Mouse (Mus musculus): ENCODE data around the gene Cenpb.
A peak's percentile ranks its signal among the peaks of the same experiment; 100 is the strongest.

Cenpb gene

GRCm38 (mm10) chr2:131163924-131164323 is 15.9 kb downstream of the Cenpb start:
- DNase-seq: no peak

GRCm38 (mm10) chr2:131160671-131161111 is 19.2 kb downstream of the Cenpb start:
- peak in 1 of 2 experiments; percentile 20 for DNase-seq

GRCm38 (mm10) chr2:131159938-131160581 is 19.8 kb downstream of the Cenpb start, which contains the start of gene 1700037H04Rik:
Gene 1700037H04Rik (minus strand): TSS chr2:131160081.
- DNase-seq: peak; percentile 99

DNA sequence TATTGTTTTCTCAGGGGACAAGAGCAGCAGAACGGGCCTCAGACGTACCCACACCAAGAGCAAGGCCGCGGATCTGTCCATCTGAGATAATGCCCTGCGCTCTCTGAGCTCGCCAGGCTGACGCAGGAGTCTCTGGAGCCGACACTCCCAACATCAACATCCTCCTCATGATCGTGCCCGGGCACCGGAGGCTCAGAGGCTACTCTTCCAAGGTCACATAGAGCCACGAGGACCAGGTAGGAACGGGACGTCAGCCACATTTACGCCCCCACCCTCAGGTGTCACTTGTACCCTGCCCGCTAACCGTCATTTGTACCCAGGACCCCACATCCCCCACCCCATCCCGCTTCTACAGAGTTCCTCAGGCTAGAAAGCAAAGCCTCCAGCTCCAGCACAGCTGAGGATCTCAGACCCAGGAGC is 20.4 kb downstream of the Cenpb start:
- no peak for DNase-seq

DNA sequence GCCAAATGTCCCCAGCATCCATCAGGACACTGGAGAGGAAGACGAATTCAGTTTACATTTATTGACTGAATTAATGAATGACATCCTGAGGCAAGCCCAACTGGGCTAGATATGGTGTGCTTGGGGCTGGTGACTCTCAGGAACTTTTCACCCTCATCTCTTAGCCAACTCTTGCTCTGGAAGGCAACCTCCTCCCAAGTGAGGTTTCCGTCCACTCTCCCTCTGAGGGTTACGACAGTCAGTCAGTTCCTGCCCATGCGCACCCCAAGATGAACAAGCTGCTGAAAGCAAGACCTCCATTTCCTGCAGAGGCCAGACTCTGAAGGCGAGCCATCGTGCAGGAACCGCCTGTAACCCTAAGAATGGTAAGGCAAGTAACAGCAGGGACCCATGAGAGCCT is 22.9 kb downstream of the Cenpb start:
- DNase-seq: no peak

DNA sequence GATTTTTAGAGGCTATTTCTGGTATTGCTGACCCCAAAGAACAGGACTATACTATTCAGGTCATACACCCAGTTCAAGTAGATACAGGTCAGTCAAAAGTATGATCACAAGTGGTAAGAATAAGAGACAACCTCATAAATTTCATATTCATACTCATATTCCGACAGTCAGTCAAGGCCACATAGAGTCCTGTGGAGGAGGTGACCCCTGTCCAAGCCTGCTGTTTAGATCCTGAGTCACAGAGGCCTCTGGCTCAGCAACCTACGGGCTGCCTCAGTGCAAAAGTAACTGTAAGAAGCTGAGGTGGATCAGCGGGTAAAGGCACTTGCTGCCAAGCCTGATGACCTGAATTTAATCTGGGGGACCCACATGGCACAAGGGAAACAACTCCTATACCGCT is 25.8 kb downstream of the Cenpb start:
- no peak for DNase-seq

DNA sequence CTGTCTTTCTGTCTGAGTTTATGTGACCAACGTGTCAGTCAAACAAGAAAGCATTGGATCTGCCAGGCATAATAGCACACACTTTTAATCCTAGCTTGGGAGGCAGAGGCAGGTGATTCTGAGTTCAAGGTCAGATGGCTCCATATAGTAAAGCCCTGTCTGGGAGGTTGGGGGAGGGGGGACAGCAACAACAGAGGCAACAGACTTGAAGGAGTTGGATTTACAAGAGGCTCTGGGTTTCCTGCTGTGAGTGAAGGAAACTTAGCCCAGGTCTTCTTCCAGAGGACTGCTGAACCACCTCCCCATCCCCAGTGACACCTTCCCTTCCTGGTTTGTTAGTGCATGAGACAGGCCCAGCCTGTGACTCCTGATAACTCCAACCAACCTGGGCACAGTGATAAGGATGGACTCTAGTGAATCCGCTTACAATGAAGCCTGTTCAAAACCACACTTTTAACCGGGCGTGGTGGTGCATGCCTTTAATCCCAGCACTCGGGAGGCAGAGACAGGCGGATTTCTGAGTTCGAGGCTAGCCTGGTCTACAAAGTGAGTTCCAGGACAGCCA is 27.6 kb downstream of the Cenpb start:
- DNase-seq: no peak

DNA sequence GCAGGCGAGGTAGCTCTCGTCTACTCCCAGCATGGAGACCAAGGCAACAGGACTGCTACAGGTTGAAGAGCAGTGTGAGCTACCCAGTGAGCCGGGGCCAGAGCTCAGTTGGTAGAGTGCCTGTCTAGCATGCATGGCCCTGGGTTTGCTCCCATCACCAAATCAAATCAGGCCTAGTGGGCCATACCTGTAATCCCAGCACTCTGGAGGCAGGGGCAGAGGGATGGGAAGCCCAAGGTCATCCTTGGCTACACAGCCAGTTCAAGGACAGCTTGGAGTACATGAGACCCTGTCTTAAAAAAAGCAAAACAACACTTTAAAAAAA is 30.7 kb downstream of the Cenpb start:
- no peak for DNase-seq

- no peak for DNase-seq
Measured at GRCm38 (mm10) chr2:131148353-131149253, 31.3 kb downstream of the Cenpb start.

DNA sequence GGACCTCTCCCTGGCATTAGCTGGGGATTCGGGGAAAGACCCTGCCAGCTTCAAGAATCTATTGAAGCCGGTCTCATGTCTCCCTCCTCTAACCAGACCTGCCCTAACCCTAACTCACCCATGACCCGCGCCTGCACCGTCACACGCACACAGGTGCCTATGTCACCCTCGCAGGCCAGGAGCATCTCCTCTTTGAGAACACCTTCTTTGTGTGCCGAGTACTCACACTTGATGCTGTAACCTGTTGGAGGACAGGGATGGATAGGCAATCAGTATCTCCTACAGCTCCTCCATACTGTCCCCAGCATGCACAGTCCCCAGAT is 32.9 kb downstream of the Cenpb start:
- DNase-seq: no peak

GRCm38 (mm10) chr2:131146193-131147042 is 33.4 kb downstream of the Cenpb start:
- no peak for DNase-seq

- DNase-seq: no peak
Measured at GRCm38 (mm10) chr2:131145536-131145935, 34.3 kb downstream of the Cenpb start.

GRCm38 (mm10) chr2:131145121-131145520 is 34.7 kb downstream of the Cenpb start:
- no peak for DNase-seq

DNA sequence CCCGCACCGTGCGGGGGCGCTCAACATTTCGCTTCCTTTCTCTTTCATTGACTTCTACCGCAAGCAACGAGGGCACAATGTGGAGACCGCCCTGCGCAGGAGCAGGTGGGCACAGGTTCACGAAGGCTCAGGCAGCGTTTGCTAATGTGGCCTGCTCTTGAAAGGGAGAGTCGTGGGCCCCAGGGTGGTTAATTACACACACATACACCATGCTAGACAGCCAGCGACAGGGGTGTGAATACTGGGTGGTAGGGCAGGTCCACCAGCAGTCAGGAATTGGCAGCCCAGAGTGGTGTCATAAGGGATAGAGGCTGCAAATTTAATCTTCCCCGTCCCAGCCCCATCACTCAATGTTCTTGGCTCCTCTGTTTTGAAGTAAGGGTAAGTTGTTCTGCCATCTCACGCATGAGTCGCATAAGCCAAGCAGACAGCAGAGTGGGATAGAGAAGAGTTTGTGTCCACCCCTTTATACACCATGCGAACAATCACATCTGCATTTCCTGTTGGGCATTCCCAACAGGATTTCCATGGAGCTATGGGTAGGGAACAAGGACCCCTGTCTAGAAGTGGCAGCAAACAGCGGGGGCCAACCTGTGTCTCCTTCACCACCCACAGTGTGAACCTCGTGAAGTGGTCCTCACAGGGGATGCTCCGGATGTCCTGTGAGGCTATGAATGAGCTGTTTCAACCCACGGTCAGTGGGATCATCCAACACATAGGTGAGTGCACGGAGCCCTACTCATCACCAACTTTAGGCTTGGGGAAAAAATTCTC is 36.7 kb downstream of the Cenpb start:
- no peak for DNase-seq

GRCm38 (mm10) chr2:131142592-131142991 is 37.3 kb downstream of the Cenpb start:
- DNase-seq: peak; percentile 72 to 75

DNA sequence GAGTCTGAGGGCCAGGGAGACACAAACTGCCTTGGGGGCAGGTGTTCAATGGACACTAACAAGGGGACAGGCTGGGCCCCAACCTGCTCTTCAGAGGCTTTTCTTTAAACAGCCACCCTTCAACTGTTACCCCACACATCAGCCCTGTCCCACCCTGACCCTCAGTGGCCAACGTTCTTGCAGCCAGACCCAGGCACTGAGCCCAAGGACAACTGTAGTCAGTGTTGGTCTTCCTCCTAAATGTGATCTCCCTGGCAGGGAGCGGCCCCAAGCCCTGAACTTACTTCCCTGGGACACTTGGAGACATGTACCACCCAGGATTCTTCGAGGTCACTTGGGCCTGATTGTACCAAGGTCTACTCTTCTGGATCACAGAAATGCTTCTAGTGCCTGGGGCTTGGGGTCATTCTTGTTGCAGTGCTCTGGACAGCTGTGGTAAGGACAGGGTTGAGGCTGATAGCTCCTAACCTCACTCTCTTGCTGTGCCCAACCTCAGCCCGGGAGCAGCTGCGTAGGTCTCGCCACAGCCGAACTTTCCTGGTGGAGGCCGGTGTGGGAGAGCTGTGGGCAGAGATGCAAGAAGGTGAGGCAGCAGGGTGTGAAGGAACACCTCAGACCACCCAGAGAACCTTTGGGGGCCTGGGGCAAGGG is 38.4 kb downstream of the Cenpb start:
- no peak for DNase-seq

DNA sequence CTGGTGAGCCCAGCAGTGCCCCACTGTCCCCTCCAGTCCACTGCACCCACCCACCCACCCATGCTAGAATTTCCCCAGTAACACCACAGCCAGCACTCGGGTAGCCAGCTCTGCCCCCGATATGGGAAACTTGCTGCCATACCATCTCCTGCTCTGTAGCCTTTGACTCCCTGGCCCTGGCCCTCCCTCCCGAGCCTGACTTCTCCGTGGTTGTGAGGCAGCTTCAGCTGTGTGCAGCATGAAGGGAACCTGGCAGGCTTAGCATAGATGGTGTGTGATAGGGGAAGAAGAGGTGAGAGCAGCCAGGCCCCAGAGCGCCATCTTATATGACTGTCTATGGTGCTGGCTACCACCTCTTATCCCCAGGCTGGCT is 39.3 kb downstream of the Cenpb start:
- no peak for DNase-seq

GRCm38 (mm10) chr2:131139886-131140532 is 39.9 kb downstream of the Cenpb start:
- DNase-seq: no peak

- no peak for DNase-seq
Measured at GRCm38 (mm10) chr2:131139287-131139686, 40.6 kb downstream of the Cenpb start.

DNA sequence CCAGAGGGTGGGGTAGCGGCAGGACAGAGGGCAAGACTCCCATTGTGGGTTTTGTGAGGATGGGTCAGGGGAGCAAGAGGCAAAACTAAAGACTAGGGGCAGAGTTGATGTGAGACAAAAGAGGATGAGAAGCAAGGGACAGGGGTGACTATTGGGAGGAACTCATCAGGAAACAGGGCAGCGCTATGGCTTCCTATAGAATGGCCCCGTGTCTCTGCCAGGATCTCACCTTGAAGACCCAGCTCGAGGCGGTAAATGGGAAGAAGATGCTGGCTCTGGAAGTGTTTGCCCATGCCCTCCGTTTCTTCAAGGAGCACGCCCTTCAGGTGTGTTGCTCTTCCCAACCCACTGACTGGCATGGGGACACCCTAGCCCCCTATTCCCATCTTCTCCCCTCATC is 41.1 kb downstream of the Cenpb start:
- DNase-seq: no peak

DNA sequence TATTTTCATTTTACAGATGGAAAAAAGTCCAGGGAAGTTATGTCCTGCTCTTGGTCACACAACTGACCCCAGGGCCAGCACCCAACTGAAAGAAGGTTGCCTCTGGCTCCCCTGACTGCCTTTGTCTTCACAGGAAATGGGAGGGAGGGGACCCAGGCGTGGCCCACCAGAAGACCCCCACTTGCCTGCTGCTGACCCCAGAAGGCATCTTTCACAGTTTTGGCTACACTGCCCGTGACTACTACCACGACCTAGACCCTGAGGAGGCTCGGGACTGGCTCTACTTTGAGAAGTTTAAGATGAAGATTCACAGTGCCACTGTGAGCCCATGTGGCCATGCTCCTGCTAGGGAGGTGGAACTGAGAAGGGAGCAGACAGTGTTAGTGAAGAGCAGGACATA is 41.6 kb downstream of the Cenpb start:
- no peak for DNase-seq
